Mouse (Mus musculus) Patski (cell line): Measurements from ENCODE around the gene Gys2. TPM values are rescaled to one million over a fixed set of nuclear protein-coding genes. Genes with fewer than 3 reads are reported as not detected.
"Not testable (repeated sequence)": the region's sequence is repeated elsewhere in the genome, so short reads cannot be mapped to it uniquely, and the experiment has no call there.

ENCODE experiments used
- ATAC-seq: fragments of 100-300 bp; one replicate; pipeline ENCODE4 v1.8.0; 2021
- CTCF ChIA-PET: fragments of 350-600 bp; sonication (Branson Sonifier 250); formaldehyde crosslinking; loops from one replicate; lab custom pipeline; 2022; ENCODE audit warnings: inconsistent platforms; lab: Charles Lee
- POLR2A ChIA-PET: fragments of 350-600 bp; sonication (Branson Sonifier 250); formaldehyde crosslinking; loops from one replicate; lab custom pipeline; 2022; ENCODE audit warnings: antibody characterized with exemption, inconsistent platforms; lab: Charles Lee
- DNase-seq: peaks from one replicate; pipeline ENCODE4 v3.0.0-alpha.2; 2011; ENCODE audit warnings: low read depth, low spot score
- H3K27me3 ChIP-seq: fragments of 371-371 bp; one replicate; pipeline ENCODE4 v1.5.1; 2021
- CTCF ChIP-seq: fragments of 100-300 bp; IDR thresholded peaks from one replicate; pipeline ENCODE4 v1.5.1; 2021
- in situ Hi-C: fragments of 300-500 bp; cut with MboI; formaldehyde crosslinking; loops from 3 replicates; pipeline ENCODE4 v1.11.1; 2018; ENCODE audit warnings: low pct_unique_long_range_greater_than_20kb, mixed read lengths
- polyA plus RNA-seq: library from polyadenylated mRNA; unstranded; gene quantifications from one replicate; pipeline ENCODE4 v1.2.3, GENCODE M21; 2021

Gys2 gene
- polyA plus RNA-seq, 1 experiment from 2014 or later = not detected

- DNase-seq = no peak
- in situ Hi-C loops = loop anchor here (25.0 kb wide), 2 partner anchors 655 to 1020 kb away; partner anchors contain the start of gene Etnk1
- POLR2A ChIA-PET = interaction anchor here (1.1 to 2.5 kb wide), 3 partner anchors 11 to 162 kb away, joined by 3 to 12 read pairs (median 3); partner anchors contain the start of gene Pyroxd1
- peak; percentile 32 for ATAC-seq
- no peaks in the 10 kb centered on the region for H3K27me3 ChIP-seq
- CTCF ChIA-PET = interaction anchor here (2.3 kb wide), 1 partner anchor 11 kb away, joined by 10 read pairs; no protein-coding TSS in a partner anchor
- no peak for TF ChIP-seq CTCF
Observed at GRCm38 (mm10) chr6:142507033-142507784, 34.3 kb upstream of the Gys2 start.

DNA sequence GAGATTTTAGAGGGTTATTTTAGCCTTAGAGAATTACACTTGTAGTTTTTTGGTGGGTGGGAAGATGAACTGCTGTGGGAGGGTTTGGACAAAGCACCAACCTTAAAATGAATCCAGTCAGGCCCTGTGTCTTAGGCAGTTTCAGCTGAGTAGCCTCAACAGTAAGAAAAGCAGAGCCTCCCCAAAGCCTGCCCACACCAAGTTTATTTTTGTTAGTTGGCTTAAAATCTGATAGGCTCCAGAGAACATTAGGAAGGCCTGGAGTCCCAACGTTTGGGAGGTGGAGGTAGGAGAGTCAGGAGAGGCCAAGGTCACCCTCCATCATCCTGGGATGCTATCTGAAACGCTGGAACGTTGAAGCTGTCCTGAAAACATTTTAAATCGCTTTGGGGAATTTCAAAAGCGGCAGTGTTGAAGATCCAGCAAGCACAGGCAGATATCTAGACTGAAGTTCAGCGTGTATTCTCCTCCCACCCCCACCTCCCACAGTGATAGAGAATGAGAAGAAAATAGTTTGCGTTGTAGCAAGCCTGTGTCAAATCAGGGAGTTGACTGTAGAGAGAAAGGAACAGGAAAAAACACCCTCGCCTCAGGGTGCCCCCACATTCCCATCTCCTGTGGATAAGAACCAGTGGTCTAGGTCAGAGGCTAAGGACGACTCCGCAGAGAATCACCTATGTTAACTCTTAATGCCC is 33.6 kb upstream of the Gys2 start:
- ATAC-seq = no peak
- POLR2A ChIA-PET = interaction anchor here (1.4 to 1.6 kb wide), 2 partner anchors 10 to 160 kb away, joined by 3 to 6 read pairs; no protein-coding TSS in a partner anchor
- no peak for DNase-seq

DNA sequence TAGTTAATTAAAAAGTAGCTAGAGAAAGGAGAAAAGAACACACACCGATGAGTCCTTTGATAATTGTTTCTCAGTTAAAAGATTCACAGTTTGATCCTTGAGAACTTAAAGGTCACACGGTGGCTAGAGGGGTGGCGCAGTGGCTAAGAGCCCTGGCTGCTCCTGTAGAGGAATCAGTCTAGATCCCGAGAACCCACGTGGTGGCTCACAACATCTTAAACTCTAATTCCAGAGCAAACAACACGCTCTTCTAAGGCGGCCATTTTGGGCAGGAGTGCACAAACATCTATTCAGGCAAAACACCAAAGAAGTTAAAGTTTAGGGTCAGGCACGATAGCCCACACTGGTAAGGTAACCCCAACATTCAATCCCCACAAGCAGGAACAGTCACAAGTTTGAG is 30.7 kb upstream of the Gys2 start:
- in situ Hi-C loops = loop anchor here (25.0 kb wide), 2 partner anchors 659 to 1016 kb away; partner anchors contain the start of gene Etnk1
- CTCF ChIA-PET = no interaction called here
- ATAC-seq (no peak), DNase-seq (no peak)
- H3K27me3 ChIP-seq = no peaks in the 10 kb centered on the region
- POLR2A ChIA-PET = no interaction called here
- no peak for TF ChIP-seq CTCF

More for the DNA sequence above, 33.6 kb upstream of the Gys2 start:
- CTCF ChIA-PET = interaction anchor here (2.3 kb wide), 1 partner anchor 12 kb away, joined by 10 read pairs; no protein-coding TSS in a partner anchor
- TF ChIP-seq CTCF = no peak
- in situ Hi-C loops = loop anchor here (25.0 kb wide), 2 partner anchors 656 to 1019 kb away; partner anchors contain the start of gene Etnk1
- H3K27me3 ChIP-seq = no peaks in the 10 kb centered on the region

GRCm38 (mm10) chr6:142502519-142503125 is 29.7 kb upstream of the Gys2 start:
- peak; percentile 12 for ATAC-seq
- CTCF ChIA-PET = no interaction called here
- H3K27me3 ChIP-seq = no peaks in the 10 kb centered on the region
- POLR2A ChIA-PET = interaction anchor here (1.8 kb wide), 1 partner anchor 11 kb away, joined by 4 read pairs; no protein-coding TSS in a partner anchor
- DNase-seq = no peak
- TF ChIP-seq CTCF = no peak
- in situ Hi-C loops = loop anchor here (25.0 kb wide), 2 partner anchors 660 to 1015 kb away; partner anchors contain the start of gene Etnk1

DNA sequence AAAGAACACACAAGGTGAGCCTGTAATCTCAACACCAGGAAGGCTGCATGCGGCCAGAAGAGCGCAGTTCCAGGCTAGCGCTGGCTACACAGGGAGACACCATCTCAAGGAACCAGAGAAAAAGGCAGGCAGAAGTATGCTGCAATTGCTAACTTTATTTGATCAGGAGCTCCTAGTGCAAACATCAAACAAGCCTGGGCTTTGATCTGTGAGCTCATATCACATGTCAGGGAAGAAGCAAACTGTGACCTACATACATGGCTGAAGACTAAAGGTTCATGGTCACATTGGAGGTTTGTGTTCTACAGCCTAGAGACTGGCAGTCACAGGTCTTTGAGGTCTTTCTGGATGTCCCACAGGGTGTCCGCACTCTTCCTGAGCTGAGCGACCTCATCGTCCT is 17.2 kb upstream of the Gys2 start:
- POLR2A ChIA-PET, in situ Hi-C loops, DNase-seq, H3K27me3 ChIP-seq, ATAC-seq, CTCF ChIA-PET: not testable (repeated sequence)

- ATAC-seq = no peak
- in situ Hi-C loops = no loop called here
- ChIA-PET CTCF (interaction anchor here (0.8 kb wide), 1 partner anchor 30 kb away, joined by 3 read pairs; no protein-coding TSS in a partner anchor), POLR2A (no interaction called here)
- DNase-seq = no peak
- H3K27me3 ChIP-seq = no peaks in the 10 kb centered on the region
- no peak for TF ChIP-seq CTCF
Observed at GRCm38 (mm10) chr6:142487638-142488037, 14.7 kb upstream of the Gys2 start.

- in situ Hi-C loops = no loop called here
- ATAC-seq (no peak), DNase-seq (no peak)
- no peak for TF ChIP-seq CTCF
- CTCF ChIA-PET = interaction anchor here (1.2 to 1.6 kb wide), 2 partner anchors 28 to 34 kb away, joined by 3 to 4 read pairs; no protein-coding TSS in a partner anchor
- no peaks in the 10 kb centered on the region for H3K27me3 ChIP-seq
- POLR2A ChIA-PET = interaction anchor here (0.6 kb wide), 1 partner anchor 11 kb away, joined by 3 read pairs; no protein-coding TSS in a partner anchor
Observed at GRCm38 (mm10) chr6:142485478-142486123, 12.7 kb upstream of the Gys2 start.

GRCm38 (mm10) chr6:142477239-142477638 is 4.3 kb upstream of the Gys2 start:
- POLR2A ChIA-PET = no interaction called here
- CTCF ChIA-PET = interaction anchor here (0.6 to 0.9 kb wide), 3 partner anchors 41 to 258 kb away, joined by 3 to 8 read pairs (median 4); no protein-coding TSS in a partner anchor
- in situ Hi-C loops = loop anchor here (5.0 kb wide), 1 partner anchor 40 kb away; no protein-coding TSS in a partner anchor
- ATAC-seq = peak; percentile 70
- no peaks in the 10 kb centered on the region for H3K27me3 ChIP-seq
- peak; percentile 66 for TF ChIP-seq CTCF
- no peak for DNase-seq

DNA sequence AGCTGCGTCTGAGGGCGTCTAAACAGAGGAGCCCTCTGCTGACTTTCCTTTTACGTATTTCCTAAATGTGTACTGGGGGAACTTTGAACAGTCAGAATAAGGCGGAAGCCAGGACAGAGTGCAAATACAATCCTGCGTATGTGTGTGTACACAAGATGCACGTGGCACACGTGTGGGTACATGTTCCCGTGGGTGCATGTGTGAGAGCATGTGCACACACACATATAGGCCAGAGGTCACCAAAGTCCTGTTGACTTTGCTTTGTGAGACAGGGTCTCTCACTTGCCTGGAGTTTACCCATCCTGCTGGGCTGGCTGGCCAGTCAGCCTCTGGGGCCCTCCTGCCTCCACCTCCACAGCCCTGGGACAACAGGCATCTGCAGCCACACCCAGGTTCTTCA is 1.8 kb downstream of the Gys2 start:
- CTCF ChIA-PET = interaction anchor here (0.8 to 2.3 kb wide), 4 partner anchors 12 to 108 kb away, joined by 4 to 10 read pairs (median 5); no protein-coding TSS in a partner anchor
- no peak for DNase-seq
- POLR2A ChIA-PET = no interaction called here
- ATAC-seq = no peak
- TF ChIP-seq CTCF = no peak
- H3K27me3 ChIP-seq = no peaks in the 10 kb centered on the region
- in situ Hi-C loops = no loop called here
